Mouse (Mus musculus) testis, adult 10 weeks (tissue): ENCODE results near the gene Mt4. TPM values are rescaled to one million over a fixed set of nuclear protein-coding genes. Genes with fewer than 3 reads are reported as not detected.

ENCODE experiments used
- polyA plus RNA-seq: library from polyadenylated mRNA; stranded (reverse); fragments of 350-450 nt; fragmentation: Illumina TruSeq; extraction: RNeasy Lipid Tissue Mini Kit (QIAGEN cat#74804); gene quantifications from one replicate; pipeline ENCODE4 v1.2.3, GENCODE M21; 2014; ENCODE audit warnings: low read depth, low replicate concordance

Mt4 gene
- polyA plus RNA-seq, result not detected

GRCm38 (mm10) chr8:94136933-94137332 lies at the start of gene Mt4:
Mt4 (plus strand) TSS chr8:94137197.

GRCm38 (mm10) chr8:94098081-94098974 lies 38.7 kb upstream of the Mt4 start, which contains the start of gene Bbs2:
Bbs2 (minus strand) TSS chr8:94098928.

GRCm38 (mm10) chr8:94152513-94153300 lies 15.7 kb downstream of the Mt4 start, which contains the start of gene Mt3:
Mt3 (plus strand) TSS chr8:94152607.

DNA sequence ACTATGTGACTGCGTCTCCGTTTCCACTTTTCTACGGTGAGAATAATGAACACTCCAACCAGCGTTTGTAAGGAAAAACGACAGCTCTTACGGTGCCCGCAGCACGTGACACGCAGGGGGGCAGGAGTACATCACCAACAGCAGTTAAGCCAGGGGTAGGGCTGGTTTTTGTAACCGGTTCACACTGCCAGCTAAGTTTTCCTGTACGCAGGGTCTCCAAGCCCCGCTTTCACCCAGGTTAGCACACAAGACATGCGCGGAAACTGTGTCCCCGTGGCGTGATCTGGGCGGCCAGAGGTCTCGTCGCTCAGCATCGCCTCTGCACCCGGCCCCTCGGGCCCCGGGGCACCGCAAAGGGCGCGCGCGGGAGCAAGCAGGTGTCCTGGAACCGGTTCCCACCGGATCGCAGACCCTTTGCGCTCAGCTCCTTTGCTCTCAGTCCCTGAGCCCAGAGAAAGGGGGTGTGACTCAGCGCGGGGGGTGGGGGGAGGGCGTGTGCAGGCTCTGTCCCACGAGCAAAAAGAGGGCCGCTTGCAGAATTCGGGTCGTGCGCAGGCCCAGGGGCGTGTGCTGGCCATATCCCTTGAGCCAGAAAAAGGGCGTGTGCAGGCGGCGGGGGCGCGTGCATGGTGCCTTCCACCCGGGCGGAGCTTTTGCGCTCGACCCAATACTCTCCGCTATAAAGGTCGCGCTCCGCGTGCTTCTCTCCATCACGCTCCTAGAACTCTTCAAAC lies 35.2 kb downstream of the Mt4 start, which contains the start of gene Mt2:
TSS of gene Mt2 (plus strand) at position 590 of the 734 bp plus-strand sequence.

DNA sequence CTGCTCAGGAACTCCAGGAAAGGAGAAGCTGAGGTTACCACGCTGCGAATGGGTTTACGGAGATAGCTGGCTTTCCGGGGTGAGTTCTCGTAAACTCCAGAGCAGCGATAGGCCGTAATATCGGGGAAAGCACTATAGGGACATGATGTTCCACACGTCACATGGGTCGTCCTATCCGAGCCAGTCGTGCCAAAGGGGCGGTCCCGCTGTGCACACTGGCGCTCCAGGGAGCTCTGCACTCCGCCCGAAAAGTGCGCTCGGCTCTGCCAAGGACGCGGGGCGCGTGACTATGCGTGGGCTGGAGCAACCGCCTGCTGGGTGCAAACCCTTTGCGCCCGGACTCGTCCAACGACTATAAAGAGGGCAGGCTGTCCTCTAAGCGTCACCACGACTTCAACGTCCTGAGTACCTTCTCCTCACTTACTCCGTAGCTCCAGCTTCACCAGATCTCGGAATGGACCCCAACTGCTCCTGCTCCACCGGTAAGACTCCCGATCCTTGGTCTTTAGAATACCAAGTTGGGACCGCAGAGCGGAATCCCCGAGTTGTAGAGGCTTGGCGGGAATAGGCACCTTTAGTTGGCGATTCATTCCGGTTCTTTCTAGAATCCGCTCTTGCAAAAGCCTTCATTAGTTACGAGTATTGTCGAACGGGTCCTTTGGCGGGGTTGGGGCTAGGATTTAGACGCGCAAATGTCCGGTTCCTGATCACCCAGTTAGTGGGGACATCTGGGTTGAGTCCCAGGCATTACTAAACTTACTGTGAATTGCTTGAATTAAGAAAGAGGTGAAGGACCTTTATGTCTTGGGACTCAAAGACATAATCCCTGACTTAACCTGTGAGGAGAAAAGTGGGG lies 42.1 kb downstream of the Mt4 start, which contains the start of gene Mt1:
TSS of gene Mt1 (plus strand) at position 226 of the 856 bp plus-strand sequence.

Other genes with a start within 250 kb of the Mt4 start
- 100 TPM for gene Amfr, start 124.4 kb upstream of the Mt4 start, polyA plus RNA-seq
- 224 TPM for gene Nudt21, start 100.2 kb upstream of the Mt4 start, polyA plus RNA-seq
- gene Ogfod1, start 100.0 kb upstream of the Mt4 start, polyA plus RNA-seq, result 16.9 TPM
- 21.2 TPM for gene Bbs2, start 38.3 kb upstream of the Mt4 start, polyA plus RNA-seq
- not detected for gene Mt3, start 15.4 kb downstream of the Mt4 start, polyA plus RNA-seq
- 42.6 TPM for gene Mt2, start 35.5 kb downstream of the Mt4 start, polyA plus RNA-seq
- gene Mt1, start 41.9 kb downstream of the Mt4 start, polyA plus RNA-seq, result 26.5 TPM
- gene Nup93, start 77.4 kb downstream of the Mt4 start, polyA plus RNA-seq, result 23.6 TPM
- 0.66 TPM for gene Slc12a3, start 192.0 kb downstream of the Mt4 start, polyA plus RNA-seq
- gene Herpud1, start 249.2 kb downstream of the Mt4 start, polyA plus RNA-seq, result 100 TPM